Mouse (Mus musculus): Measurements from ENCODE around the gene Pbld2. TPM values are rescaled to one million over a fixed set of nuclear protein-coding genes. Genes with fewer than 3 reads are reported as not detected.

Pbld2 gene
- 14.6 and 15.0 TPM in 2 replicates for polyA plus RNA-seq (2015; fragmentation: Nextera tagmentation; extraction: Ambion mirVana)

- Histone ChIP-seq H3K27me3 (ENCODE audit: control insufficient read depth, insufficient read depth, low read length) (no peaks in the 10 kb centered on the region), H3K9ac (ENCODE audit: low read length) (peak within 1 kb of the TSS; percentile 99), H3K36me3 (ENCODE audit: control insufficient read depth, insufficient read depth, low read length) (no peaks in the 10 kb centered on the region), H3K4me3 (ENCODE audit: low read depth, low read length) (peak within 1 kb of the TSS; percentile 99), H3K4me1 (replicated peaks; ENCODE audit: control insufficient read depth, insufficient read depth) (0 out of 2 replicates have a peak, but pooled peaks cover 2% of the 10 kb centered on the region), H3K9me3 (ENCODE audit: control insufficient read depth, low read length) (no peaks in the 10 kb centered on the region), H3K27ac (replicated peaks) (peak within 1 kb of the TSS; percentile 100), H3K4me2 (replicated peaks; ENCODE audit: low read depth) (peak within 1 kb of the TSS; percentile 69)
- TF ChIP-seq EP300 (optimal IDR thresholded peaks at IDR 0.05) (peak; percentile 85), CTCF (IDR thresholded peaks at IDR 0.05; ENCODE audit: low read depth) (no peak)
- DNase-seq (ENCODE audit: low spot score) (peak; percentile 99), ATAC-seq (ENCODE audit: low FRiP score, low TSS enrichment) (peak; percentile 96)
- under 1% methylated on average over 47 of the region's 69 CpGs for WGBS
Measured at GRCm38 (mm10) chr10:63023749-63024579, at the start of gene Pbld2, which contains the start of gene Hnrnph3. Pbld2 (plus strand) TSS chr10:63024315. Hnrnph3 (minus strand) TSS chr10:63024217.

- 12% methylated on average over 10 of the region's 10 CpGs for WGBS
- peak overlapping the region; percentile 90 for H3K9ac ChIP-seq (ENCODE audit: low read length)
- no peaks in the 10 kb centered on the region for H3K27me3 ChIP-seq (ENCODE audit: control insufficient read depth, insufficient read depth, low read length)
- DNase-seq (ENCODE audit: low spot score) (no peak), ATAC-seq (ENCODE audit: low FRiP score, low TSS enrichment) (no peak)
- H3K36me3 ChIP-seq (ENCODE audit: control insufficient read depth, insufficient read depth, low read length) = peaks cover 4% of the 10 kb centered on the region; the same call in 1 of the 2 replicates
- no peak overlapping the region for H3K27ac ChIP-seq (replicated peaks)
- no peaks in the 10 kb centered on the region for H3K9me3 ChIP-seq (ENCODE audit: control insufficient read depth, low read length)
- peak overlapping the region; percentile 66 for H3K4me2 ChIP-seq (replicated peaks; ENCODE audit: low read depth)
- 0 out of 2 replicates have a peak, but pooled peaks cover 2% of the 10 kb centered on the region for H3K4me1 ChIP-seq (replicated peaks; ENCODE audit: control insufficient read depth, insufficient read depth)
- peak overlapping the region; percentile 96 for H3K4me3 ChIP-seq (ENCODE audit: low read depth, low read length)
- TF ChIP-seq EP300 (optimal IDR thresholded peaks at IDR 0.05) (no peak), CTCF (IDR thresholded peaks at IDR 0.05; ENCODE audit: low read depth) (no peak)
Measured at GRCm38 (mm10) chr10:62979667-62980038, 44.5 kb upstream of the Pbld2 start.

- H3K4me1 ChIP-seq (replicated peaks; ENCODE audit: control insufficient read depth, insufficient read depth) = 0 out of 2 replicates have a peak, but pooled peaks cover 2% of the 10 kb centered on the region
- H3K27ac ChIP-seq (replicated peaks) = peak within 1 kb of the TSS; percentile 69
- ATAC-seq (ENCODE audit: low FRiP score, low TSS enrichment) = peak; percentile 92
- H3K4me3 ChIP-seq (ENCODE audit: low read depth, low read length) = peak within 1 kb of the TSS; percentile 96
- under 1% methylated on average over 62 of the region's 77 CpGs for WGBS
- no peaks in the 10 kb centered on the region for H3K9me3 ChIP-seq (ENCODE audit: control insufficient read depth, low read length)
- peak; percentile 86 for DNase-seq (ENCODE audit: low spot score)
- H3K4me2 ChIP-seq (replicated peaks; ENCODE audit: low read depth) = peak within 1 kb of the TSS; percentile 66
- peak within 1 kb of the TSS; percentile 90 for H3K9ac ChIP-seq (ENCODE audit: low read length)
- TF ChIP-seq EP300 (optimal IDR thresholded peaks at IDR 0.05) (no peak), CTCF (IDR thresholded peaks at IDR 0.05; ENCODE audit: low read depth) (peak; percentile 66)
- no peaks in the 10 kb centered on the region for H3K27me3 ChIP-seq (ENCODE audit: control insufficient read depth, insufficient read depth, low read length)
- peaks cover 4% of the 10 kb centered on the region; the same call in 1 of the 2 replicates for H3K36me3 ChIP-seq (ENCODE audit: control insufficient read depth, insufficient read depth, low read length)
Measured at GRCm38 (mm10) chr10:62980039-62980954, 43.8 kb upstream of the Pbld2 start, which contains the start of gene Rufy2. Rufy2 (plus strand) TSS chr10:62980223.

- 93% methylated on average over 11 of the region's 11 CpGs for WGBS
- no peaks in the 10 kb centered on the region for H3K27me3 ChIP-seq (ENCODE audit: control insufficient read depth, insufficient read depth, low read length)
- ATAC-seq (ENCODE audit: low FRiP score, low TSS enrichment) = no peak
Measured at GRCm38 (mm10) chr10:62984072-62984471, 40.0 kb upstream of the Pbld2 start.

GRCm38 (mm10) chr10:62984495-62984894, 39.6 kb upstream of the Pbld2 start:
- Histone ChIP-seq H3K27ac (replicated peaks) (no peak overlapping the region), H3K9me3 (ENCODE audit: control insufficient read depth, low read length) (no peaks in the 10 kb centered on the region), H3K27me3 (ENCODE audit: control insufficient read depth, insufficient read depth, low read length) (no peaks in the 10 kb centered on the region), H3K4me1 (replicated peaks; ENCODE audit: control insufficient read depth, insufficient read depth) (0 out of 2 replicates have a peak, but pooled peaks cover 2% of the 10 kb centered on the region), H3K4me2 (replicated peaks; ENCODE audit: low read depth) (no peak overlapping the region), H3K36me3 (ENCODE audit: control insufficient read depth, insufficient read depth, low read length) (peaks cover 6% of the 10 kb centered on the region; the same call in 1 of the 2 replicates), H3K9ac (ENCODE audit: low read length) (no peak overlapping the region), H3K4me3 (ENCODE audit: low read depth, low read length) (no peak overlapping the region)
- WGBS = 81% methylated on average over 6 of the region's 6 CpGs
- no peak for TF ChIP-seq CTCF (IDR thresholded peaks at IDR 0.05; ENCODE audit: low read depth)
- no peak for TF ChIP-seq EP300 (optimal IDR thresholded peaks at IDR 0.05)
- DNase-seq (ENCODE audit: low spot score) (no peak), ATAC-seq (ENCODE audit: low FRiP score, low TSS enrichment) (no peak; the same call in 1 of the 2 replicates)

More at GRCm38 (mm10) chr10:62984072-62984471, 40.0 kb upstream of the Pbld2 start:
- DNase-seq (ENCODE audit: low spot score) = no peak
- H3K9me3 ChIP-seq (ENCODE audit: control insufficient read depth, low read length) = no peaks in the 10 kb centered on the region
- H3K27ac ChIP-seq (replicated peaks) = no peak overlapping the region
- H3K4me1 ChIP-seq (replicated peaks; ENCODE audit: control insufficient read depth, insufficient read depth) = 0 out of 2 replicates have a peak, but pooled peaks cover 2% of the 10 kb centered on the region
- TF ChIP-seq EP300 (optimal IDR thresholded peaks at IDR 0.05) = no peak
- no peak for TF ChIP-seq CTCF (IDR thresholded peaks at IDR 0.05; ENCODE audit: low read depth)
- no peak overlapping the region for H3K4me3 ChIP-seq (ENCODE audit: low read depth, low read length)
- H3K9ac ChIP-seq (ENCODE audit: low read length) = no peak overlapping the region
- H3K4me2 ChIP-seq (replicated peaks; ENCODE audit: low read depth) = no peak overlapping the region
- peaks cover 4% of the 10 kb centered on the region; the same call in 1 of the 2 replicates for H3K36me3 ChIP-seq (ENCODE audit: control insufficient read depth, insufficient read depth, low read length)

All from stomach, postnatal 0 days (tissue).